Mouse (Mus musculus): ENCODE results near the gene Prmt8. TPM values are rescaled to one million over a fixed set of nuclear protein-coding genes. Genes with fewer than 3 reads are reported as not detected.

Gene Prmt8
- total RNA-seq, 2 experiments from 2014 or later: not detected

- DNase-seq: no peak
These were observed 107.5 kb downstream of the Prmt8 start for GRCm38 (mm10) chr6:127661717-127662292.

- DNase-seq: no peak
These were observed 109.3 kb downstream of the Prmt8 start for GRCm38 (mm10) chr6:127659966-127660365.

DNA sequence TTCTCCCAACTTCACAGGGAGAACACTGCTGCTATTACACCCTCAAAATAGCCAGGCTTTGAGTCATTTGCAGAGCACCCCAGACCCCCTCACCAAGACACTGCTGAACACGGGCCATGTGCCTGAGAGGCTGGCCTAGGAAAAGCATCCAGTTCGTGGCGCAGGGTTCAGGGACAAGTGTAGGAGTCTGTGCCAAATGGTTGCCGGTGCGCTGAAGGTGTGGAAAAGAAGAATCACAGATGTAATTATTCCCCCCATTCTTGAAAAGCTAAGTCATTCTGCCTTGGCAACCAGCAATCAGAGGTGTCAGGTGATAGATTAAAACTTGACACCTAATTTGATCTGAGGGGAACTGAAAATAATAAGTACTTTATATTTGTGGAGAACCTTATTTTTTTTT lies 109.8 kb downstream of the Prmt8 start:
- no peak for DNase-seq

DNA sequence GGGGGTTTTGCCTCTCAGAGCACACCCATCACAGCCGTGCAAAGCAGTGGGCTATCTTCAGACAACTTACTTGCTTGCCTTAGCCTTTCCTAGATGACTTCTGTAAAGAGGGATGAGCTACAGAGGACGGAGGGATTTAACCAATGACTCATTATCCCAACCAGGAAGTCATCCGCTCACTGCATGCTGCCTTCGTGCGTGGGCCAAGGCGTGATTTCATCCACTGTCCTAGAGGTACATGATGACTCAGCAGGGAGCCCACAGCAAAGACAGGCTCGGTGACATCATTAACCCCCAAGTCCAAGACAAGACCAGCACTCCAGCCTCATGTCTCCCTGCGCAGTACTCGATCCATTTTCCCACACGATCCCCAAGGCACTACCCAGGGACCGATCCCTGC lies 112.1 kb downstream of the Prmt8 start:
- peak in 1 of 2 experiments; percentile 9 for DNase-seq

DNA sequence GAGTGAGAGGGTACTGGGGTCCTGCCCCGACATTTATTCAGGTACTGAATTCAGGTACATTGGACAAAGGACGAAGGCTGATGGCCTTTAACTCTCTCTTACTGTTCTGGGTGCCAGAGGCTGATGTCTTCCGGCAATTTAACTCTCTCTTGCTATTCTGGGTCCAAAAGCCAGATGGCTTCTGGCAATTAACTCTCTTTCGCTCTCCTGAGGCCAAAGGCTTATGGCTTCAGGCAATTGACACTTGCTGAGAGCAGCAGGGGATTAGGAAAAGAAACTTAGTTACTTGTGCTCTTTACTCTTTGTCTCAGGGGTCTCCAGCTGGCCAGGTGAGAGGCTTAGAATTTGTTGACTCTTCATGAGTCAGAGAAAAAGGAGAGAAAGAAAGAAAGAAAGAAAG lies 113.3 kb downstream of the Prmt8 start:
- no peak for DNase-seq

- no peak for DNase-seq
These were observed 128.0 kb downstream of the Prmt8 start for GRCm38 (mm10) chr6:127641077-127641801.

Small RNA genes within 50 kb of the gene (microRNA-seq; reads per million reads assigned to microRNA genes)
- gene Mir7233: not detected

Other genes with a start within 250 kb of the Prmt8 start
- 1 to 10 TPM in 1 of 2 experiments, under 1 TPM in 1; 0.93 to 2.2 TPM for gene Cracr2a, start 208.1 kb downstream of the Prmt8 start, total RNA-seq (2021)
- gene Tspan11, start 118.1 kb upstream of the Prmt8 start, total RNA-seq (2021): 10 to 100 TPM in 1 of 2 experiments, 1 to 10 TPM in 1; 5.2 to 25.9 TPM

Data from adrenal gland, postnatal 36 days (tissue).